Mouse (Mus musculus): ENCODE data around the gene Slc51b.

Slc51b gene

DNA sequence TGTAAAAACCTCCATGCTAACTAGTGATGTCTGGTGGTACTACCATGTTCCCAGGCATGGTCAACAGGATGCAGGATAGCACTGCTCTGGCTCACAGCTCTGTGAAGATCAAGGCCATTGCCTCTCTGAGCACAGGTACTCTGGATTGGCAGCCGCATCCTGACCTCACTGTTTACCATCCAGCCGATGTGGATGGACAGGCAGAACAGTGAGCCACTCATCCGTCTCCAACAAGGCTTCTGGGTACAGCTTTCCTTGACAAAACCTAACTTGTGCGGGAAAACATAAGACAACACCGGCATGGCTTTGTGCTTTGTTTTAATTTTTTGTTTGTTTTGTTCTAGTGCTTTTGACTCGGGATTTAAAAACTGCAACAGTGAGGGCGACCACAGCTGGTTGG lies 57.0 kb downstream of the Slc51b start:
- DNase-seq, result no peak

DNA sequence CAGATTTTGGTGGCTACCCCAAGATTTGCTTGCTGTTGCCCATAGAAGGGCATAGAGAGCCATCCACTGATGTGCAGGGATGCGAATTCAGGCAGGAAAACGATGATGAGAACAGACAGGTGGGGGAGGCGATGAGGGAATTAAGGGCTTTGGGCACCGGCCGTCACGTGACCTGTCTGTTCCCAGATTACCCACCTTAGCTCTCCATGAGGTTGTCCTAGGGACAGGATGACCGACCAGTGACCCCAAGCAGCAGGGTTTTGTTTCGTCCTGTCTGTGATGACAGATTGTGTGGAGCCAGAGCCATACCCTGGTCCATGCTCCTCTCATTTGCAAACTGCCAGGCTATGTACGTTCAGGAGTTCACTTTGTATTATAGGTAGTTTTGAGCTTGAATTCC lies 59.1 kb downstream of the Slc51b start:
- no peak for DNase-seq

Data from kidney, postnatal 10 days (tissue).